Mouse (Mus musculus): ENCODE data around the gene En1. TPM values are rescaled to one million over a fixed set of nuclear protein-coding genes. Genes with fewer than 3 reads are reported as not detected.

The En1 gene
- total and polyA plus RNA-seq, 2 experiments from 2014 or later: 9.2 to 40.8 TPM

DNA sequence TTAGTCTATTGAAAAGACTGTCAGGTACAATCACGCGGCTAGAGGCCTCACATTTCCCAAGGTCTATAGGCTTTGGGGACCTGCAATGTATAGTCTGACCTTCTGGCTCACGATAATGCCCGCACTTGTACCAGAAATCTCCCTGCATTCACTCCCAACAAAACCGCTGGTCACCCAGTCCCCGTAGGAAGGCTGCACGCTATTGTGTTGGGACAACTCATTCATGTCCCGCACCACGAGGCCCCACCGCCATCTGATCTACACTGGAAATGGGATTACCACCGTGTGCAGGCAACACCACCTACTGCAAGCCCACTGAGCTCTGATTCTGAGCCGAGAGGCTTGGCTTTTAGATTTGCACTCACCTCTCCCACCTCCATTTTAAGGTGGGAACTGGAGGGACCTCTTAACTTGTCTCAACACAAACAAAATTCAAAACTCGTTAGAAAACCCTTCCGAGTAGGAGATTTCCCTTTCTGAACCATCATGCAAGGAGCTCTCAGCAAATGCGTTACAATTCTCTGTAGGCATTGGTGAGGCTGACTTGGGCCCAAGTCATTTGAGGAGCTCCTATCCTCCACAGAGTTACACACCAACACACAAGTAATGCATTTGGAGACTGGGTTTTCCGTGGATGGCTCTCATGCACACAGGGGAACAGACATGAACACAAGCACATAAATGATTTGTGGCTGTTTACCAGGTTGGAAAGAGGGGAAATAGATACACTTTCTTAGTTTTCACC, 3.9 kb upstream of the En1 start:
- H3K4me1 ChIP-seq (ENCODE audit: insufficient read depth, low read length): no peaks in the 10 kb centered on the region
- no peaks in the 10 kb centered on the region for H3K36me3 ChIP-seq (ENCODE audit: insufficient read depth, low read length)
- H3K9me3 ChIP-seq (ENCODE audit: low read length): no peaks in the 10 kb centered on the region
- 7% methylated on average over 16 of the region's 16 CpGs for WGBS
- peak overlapping the region; percentile 63; the same call in 1 of the 2 replicates for H3K4me2 ChIP-seq (ENCODE audit: low read depth, low read length, poor library complexity, severe bottlenecking)
- 0 out of 2 replicates have a peak overlapping the region, but pooled peaks have one; percentile 2 for H3K4me3 ChIP-seq (ENCODE audit: low read depth, low read length)
- ATAC-seq (ENCODE audit: low FRiP score): no peak
- peak overlapping the region; percentile 57; the same call in 1 of the 2 replicates for H3K27ac ChIP-seq (ENCODE audit: low read depth, low read length)
- H3K9ac ChIP-seq (replicated peaks; ENCODE audit: low read length, poor library complexity, severe bottlenecking): no peak overlapping the region
- H3K27me3 ChIP-seq (ENCODE audit: insufficient read depth, low read length): peaks cover 59% of the 10 kb centered on the region
- no peak for TF ChIP-seq CTCF (IDR thresholded peaks at IDR 0.05)
- no peak for DNase-seq (ENCODE audit: low spot score)

DNA sequence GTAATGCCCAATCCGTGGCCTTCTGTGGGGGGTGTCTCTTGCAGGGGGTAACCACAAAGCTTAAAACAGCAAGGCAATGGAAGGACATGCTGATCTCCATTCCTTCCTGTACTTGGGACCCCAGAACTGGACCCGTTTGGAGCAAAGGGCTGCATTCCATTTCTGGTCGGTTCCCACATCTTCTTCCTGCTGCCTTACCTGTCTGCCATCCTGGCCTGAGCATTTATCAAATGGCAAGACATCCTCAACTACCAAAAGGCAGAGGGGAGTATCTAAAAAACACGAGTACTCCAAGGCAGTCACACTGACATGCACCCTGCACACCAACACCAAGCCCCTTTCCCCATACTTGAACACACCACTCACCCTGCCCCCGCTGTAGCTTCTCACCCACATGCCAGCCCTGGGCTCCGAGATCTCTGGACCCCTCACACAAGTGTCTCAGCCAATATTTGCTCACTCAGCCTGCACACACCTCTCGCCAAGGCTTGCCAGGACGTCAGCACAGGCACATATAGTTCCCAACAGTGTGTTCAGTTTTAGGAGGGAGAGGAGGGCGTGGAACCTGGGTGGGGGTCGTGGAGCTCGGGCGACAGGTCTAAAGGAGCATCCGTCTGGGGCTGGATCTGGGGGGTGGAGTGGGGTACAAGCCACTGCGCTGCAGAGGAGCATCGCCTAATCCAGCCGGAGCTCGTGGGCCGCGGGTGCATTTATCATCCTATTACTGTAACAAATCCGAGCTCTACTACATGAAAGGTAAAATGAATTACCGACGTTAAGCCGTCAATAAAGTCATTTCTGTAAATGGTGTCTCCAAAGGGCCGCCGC, 2.7 kb upstream of the En1 start:
- peak overlapping the region; percentile 38; the same call in 1 of the 2 replicates for H3K27ac ChIP-seq (ENCODE audit: low read depth, low read length)
- ATAC-seq (ENCODE audit: low FRiP score) (no peak), DNase-seq (ENCODE audit: low spot score) (no peak)
- no peaks in the 10 kb centered on the region for H3K4me1 ChIP-seq (ENCODE audit: insufficient read depth, low read length)
- 2% methylated on average over 25 of the region's 25 CpGs for WGBS
- H3K36me3 ChIP-seq (ENCODE audit: insufficient read depth, low read length): no peaks in the 10 kb centered on the region
- H3K9me3 ChIP-seq (ENCODE audit: low read length): no peaks in the 10 kb centered on the region
- peak overlapping the region; percentile 63 for H3K4me2 ChIP-seq (ENCODE audit: low read depth, low read length, poor library complexity, severe bottlenecking)
- H3K4me3 ChIP-seq (ENCODE audit: low read depth, low read length): peak overlapping the region; percentile 51; the same call in 1 of the 2 replicates
- TF ChIP-seq CTCF (IDR thresholded peaks at IDR 0.05): no peak
- peak overlapping the region; percentile 44 for H3K9ac ChIP-seq (replicated peaks; ENCODE audit: low read length, poor library complexity, severe bottlenecking)
- H3K27me3 ChIP-seq (ENCODE audit: insufficient read depth, low read length): peaks cover 47% of the 10 kb centered on the region

DNA sequence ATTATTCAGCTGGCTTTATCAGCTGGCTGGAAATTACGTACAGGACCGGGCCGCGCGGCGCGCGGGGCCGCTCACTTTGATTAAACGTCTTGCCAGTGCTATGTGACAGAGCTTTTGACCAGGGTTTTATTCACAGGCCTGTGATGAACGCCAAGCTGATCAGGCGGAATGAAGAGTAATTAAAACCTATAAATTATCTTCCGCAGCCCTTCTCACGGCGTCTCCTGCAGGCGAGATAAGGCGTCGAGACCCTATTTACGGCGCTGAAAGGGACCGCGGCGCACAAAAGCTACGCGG, 2.1 kb upstream of the En1 start:
- Histone ChIP-seq H3K9me3 (ENCODE audit: low read length) (no peaks in the 10 kb centered on the region), H3K36me3 (ENCODE audit: insufficient read depth, low read length) (no peaks in the 10 kb centered on the region), H3K9ac (replicated peaks; ENCODE audit: low read length, poor library complexity, severe bottlenecking) (peak overlapping the region; percentile 44), H3K4me3 (ENCODE audit: low read depth, low read length) (peak overlapping the region; percentile 51; the same call in 1 of the 2 replicates), H3K27ac (ENCODE audit: low read depth, low read length) (peak overlapping the region; percentile 38; the same call in 1 of the 2 replicates), H3K4me2 (ENCODE audit: low read depth, low read length, poor library complexity, severe bottlenecking) (peak overlapping the region; percentile 63), H3K27me3 (ENCODE audit: insufficient read depth, low read length) (peaks cover 42% of the 10 kb centered on the region), H3K4me1 (ENCODE audit: insufficient read depth, low read length) (no peaks in the 10 kb centered on the region)
- WGBS: 2% methylated on average over 25 of the region's 25 CpGs
- no peak; the same call in 1 of the 2 replicates for TF ChIP-seq CTCF (IDR thresholded peaks at IDR 0.05)
- DNase-seq (ENCODE audit: low spot score) (no peak), ATAC-seq (ENCODE audit: low FRiP score) (no peak)

DNA sequence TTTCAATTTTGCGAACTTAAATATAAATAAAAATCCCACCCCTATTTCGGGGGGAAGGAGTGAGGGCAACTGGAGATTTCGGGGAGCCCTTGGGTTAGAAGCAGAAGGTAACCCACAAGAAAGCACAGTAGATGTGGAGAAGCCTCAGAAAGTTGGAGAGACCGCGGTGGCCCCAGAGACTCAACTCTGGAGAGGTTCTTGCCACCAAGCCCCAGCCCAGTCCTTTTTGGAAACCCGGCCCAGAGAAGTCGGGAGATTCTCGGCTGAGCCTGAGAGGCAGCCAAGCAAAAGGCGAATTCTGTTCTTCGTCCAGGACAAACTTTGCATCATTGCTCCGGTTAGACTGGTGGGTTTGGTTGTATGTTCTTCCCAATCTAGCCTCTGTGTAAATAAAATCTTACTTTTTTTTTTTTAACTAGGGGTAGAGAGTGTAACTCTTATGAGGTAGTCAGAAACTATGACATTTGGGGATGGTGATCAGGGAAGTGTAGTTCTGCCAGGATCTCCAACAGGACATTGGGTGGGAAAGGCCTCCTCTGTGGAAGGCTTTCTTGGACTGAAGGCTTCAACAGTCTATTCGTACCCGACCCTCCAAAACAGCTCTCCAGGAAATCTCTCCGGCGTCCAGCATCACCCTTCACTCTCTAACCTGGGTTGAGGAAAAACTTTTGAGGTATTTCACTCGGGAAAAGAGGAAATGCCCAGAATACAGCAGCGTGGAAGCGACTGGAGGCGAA, 1.5 kb upstream of the En1 start:
- Histone ChIP-seq H3K4me1 (ENCODE audit: insufficient read depth, low read length) (no peaks in the 10 kb centered on the region), H3K4me3 (ENCODE audit: low read depth, low read length) (peak overlapping the region; percentile 51), H3K9me3 (ENCODE audit: low read length) (no peaks in the 10 kb centered on the region), H3K36me3 (ENCODE audit: insufficient read depth, low read length) (no peaks in the 10 kb centered on the region), H3K27me3 (ENCODE audit: insufficient read depth, low read length) (peaks cover 41% of the 10 kb centered on the region), H3K27ac (ENCODE audit: low read depth, low read length) (peak overlapping the region; percentile 38; the same call in 1 of the 2 replicates), H3K4me2 (ENCODE audit: low read depth, low read length, poor library complexity, severe bottlenecking) (peak overlapping the region; percentile 63), H3K9ac (replicated peaks; ENCODE audit: low read length, poor library complexity, severe bottlenecking) (peak overlapping the region; percentile 29)
- WGBS: 4% methylated on average over 19 of the region's 19 CpGs
- DNase-seq (ENCODE audit: low spot score): no peak
- ATAC-seq (ENCODE audit: low FRiP score): no peak
- TF ChIP-seq CTCF (IDR thresholded peaks at IDR 0.05): no peak

DNA sequence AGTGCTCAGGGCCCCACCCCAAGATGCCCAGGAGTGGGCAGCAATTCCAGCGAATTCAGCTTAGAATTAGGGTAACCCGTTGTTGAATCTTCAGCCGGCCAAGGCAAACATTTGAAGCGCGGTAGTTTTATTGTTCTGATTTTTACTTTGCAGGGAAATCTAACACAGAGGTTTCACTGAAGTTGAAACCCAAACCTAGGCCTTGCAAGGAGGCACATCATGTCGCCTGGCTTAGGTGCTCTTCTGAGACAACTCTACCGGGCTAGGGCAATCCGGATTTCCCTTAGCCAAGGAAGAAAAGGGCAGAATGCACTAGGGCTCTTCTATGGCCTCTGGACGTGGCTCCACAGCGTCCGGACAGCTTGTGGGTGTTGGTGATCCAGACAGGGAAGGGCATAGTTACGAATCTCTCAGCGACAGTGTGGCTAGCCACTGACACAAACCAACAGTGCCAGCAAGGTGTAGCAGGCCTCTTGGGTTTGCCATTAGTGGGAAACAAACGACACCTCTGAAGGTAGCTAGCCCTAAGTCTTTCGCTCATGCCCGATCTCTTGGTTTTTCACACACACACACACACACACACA, 873 bp upstream of the En1 start:
- Histone ChIP-seq H3K27ac (ENCODE audit: low read depth, low read length) (peak overlapping the region; percentile 55), H3K27me3 (ENCODE audit: insufficient read depth, low read length) (peaks cover 40% of the 10 kb centered on the region), H3K36me3 (ENCODE audit: insufficient read depth, low read length) (no peaks in the 10 kb centered on the region), H3K4me3 (ENCODE audit: low read depth, low read length) (peak overlapping the region; percentile 51), H3K4me2 (ENCODE audit: low read depth, low read length, poor library complexity, severe bottlenecking) (peak overlapping the region; percentile 63), H3K4me1 (ENCODE audit: insufficient read depth, low read length) (no peaks in the 10 kb centered on the region), H3K9me3 (ENCODE audit: low read length) (no peaks in the 10 kb centered on the region), H3K9ac (replicated peaks; ENCODE audit: low read length, poor library complexity, severe bottlenecking) (peak overlapping the region; percentile 29; the same call in 1 of the 2 replicates)
- no peak for TF ChIP-seq CTCF (IDR thresholded peaks at IDR 0.05)
- no peak for ATAC-seq (ENCODE audit: low FRiP score)
- no peak for DNase-seq (ENCODE audit: low spot score)
- 4% methylated on average over 16 of the region's 16 CpGs for WGBS
